Mouse (Mus musculus): Measurements from ENCODE around the gene Kcnc1.

Gene Kcnc1

GRCm38 (mm10) chr7:46396231-46396927 lies at the start of gene Kcnc1:
TSS of gene Kcnc1 (plus strand) at chr7:46396497.
- DNase-seq: peak; percentile 91 to 93

- no peak for DNase-seq
These were observed 48.6 kb upstream of the Kcnc1 start for GRCm38 (mm10) chr7:46347692-46348091.

GRCm38 (mm10) chr7:46348813-46349212 lies 47.5 kb upstream of the Kcnc1 start:
- DNase-seq: no peak

- DNase-seq: peak; percentile 52 to 67
These were observed 46.1 kb upstream of the Kcnc1 start for GRCm38 (mm10) chr7:46350119-46350702.

- DNase-seq: no peak
These were observed 43.5 kb upstream of the Kcnc1 start for GRCm38 (mm10) chr7:46352748-46353147.

- no peak for DNase-seq
These were observed 43.1 kb upstream of the Kcnc1 start for GRCm38 (mm10) chr7:46353216-46353615.

GRCm38 (mm10) chr7:46353875-46354274 lies 42.4 kb upstream of the Kcnc1 start:
- DNase-seq: no peak

- DNase-seq: peak; percentile 46 to 54
These were observed 34.5 kb upstream of the Kcnc1 start for GRCm38 (mm10) chr7:46361776-46362175.

GRCm38 (mm10) chr7:46364154-46364553 lies 32.1 kb upstream of the Kcnc1 start:
- no peak for DNase-seq

- no peak for DNase-seq
These were observed 30.5 kb upstream of the Kcnc1 start for GRCm38 (mm10) chr7:46365810-46366209.

- no peak for DNase-seq
These were observed 25.2 kb upstream of the Kcnc1 start for GRCm38 (mm10) chr7:46371104-46371503.

GRCm38 (mm10) chr7:46376172-46377007 lies 19.9 kb upstream of the Kcnc1 start, which contains the start of gene Myod1:
TSS of gene Myod1 (plus strand) at chr7:46376474.
- DNase-seq: peak in 1 of 2 experiments; percentile 18

GRCm38 (mm10) chr7:46377008-46377346 lies 19.3 kb upstream of the Kcnc1 start:
- DNase-seq: peak; percentile 54 to 66

GRCm38 (mm10) chr7:46378123-46378522 lies 18.2 kb upstream of the Kcnc1 start:
- DNase-seq: peak; percentile 57 to 59

- peak; percentile 81 to 91 for DNase-seq
These were observed 17.3 kb upstream of the Kcnc1 start for GRCm38 (mm10) chr7:46378983-46379382.

GRCm38 (mm10) chr7:46380625-46381024 lies 15.7 kb upstream of the Kcnc1 start:
- peak; percentile 39 to 50 for DNase-seq

- DNase-seq: no peak
These were observed 8.9 kb upstream of the Kcnc1 start for GRCm38 (mm10) chr7:46387430-46387829.

GRCm38 (mm10) chr7:46389456-46390085 lies 6.7 kb upstream of the Kcnc1 start:
- no peak for DNase-seq

GRCm38 (mm10) chr7:46390226-46390625 lies 6.1 kb upstream of the Kcnc1 start:
- DNase-seq: no peak

- DNase-seq: no peak
These were observed 4.6 kb upstream of the Kcnc1 start for GRCm38 (mm10) chr7:46391701-46392100.

- peak; percentile 99 for DNase-seq
These were observed 3.2 kb upstream of the Kcnc1 start for GRCm38 (mm10) chr7:46393116-46393515.

- peak in 1 of 2 experiments; percentile 20 for DNase-seq
These were observed 2.4 kb upstream of the Kcnc1 start for GRCm38 (mm10) chr7:46393718-46394511.
